Mouse (Mus musculus): ENCODE results near the gene Ptchd1. TPM values are rescaled to one million over a fixed set of nuclear protein-coding genes. Genes with fewer than 3 reads are reported as not detected.

Ptchd1 gene
- polyA plus RNA-seq (2015; fragmentation: Nextera tagmentation; extraction: Ambion mirVana): 3.5 and 3.9 TPM in 2 replicates

DNA sequence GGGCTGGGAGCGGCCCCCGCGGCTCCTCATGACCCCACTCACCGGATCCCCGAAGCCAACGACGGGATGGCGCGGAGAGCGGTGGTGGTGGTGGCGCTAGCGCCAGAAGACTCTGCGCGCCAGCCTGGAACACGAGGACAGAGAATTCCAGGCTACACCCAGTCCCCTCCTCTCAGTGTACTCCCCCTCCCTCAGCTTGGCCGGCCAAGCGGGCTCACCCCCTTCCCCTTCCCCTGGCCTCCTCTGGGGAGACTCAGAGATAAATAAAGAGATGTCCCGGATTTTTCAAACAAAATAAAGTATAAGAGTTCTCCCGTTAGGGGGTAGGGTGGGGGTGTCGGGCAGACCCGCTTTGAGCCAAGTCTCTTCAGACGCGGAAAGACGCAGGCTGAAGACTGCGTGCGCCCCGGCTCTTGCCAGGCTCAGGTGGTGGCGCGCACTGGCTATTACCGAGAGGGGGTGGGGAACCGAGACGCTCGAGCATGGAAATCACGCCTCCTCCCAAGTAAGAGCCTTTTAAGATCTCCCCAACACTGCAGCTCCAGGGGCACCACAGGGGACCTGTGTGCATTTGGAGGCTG lies at the start of gene Ptchd1:
Gene Ptchd1, minus strand, starts transcription at position 114 of the 581 bp plus-strand sequence.
- H3K9me3 ChIP-seq (ENCODE audit: control insufficient read depth, low read length): no peaks in the 10 kb centered on the region
- H3K27ac ChIP-seq (ENCODE audit: low read length): no peak within 1 kb of the TSS
- WGBS: 18% methylated on average over 19 of the region's 34 CpGs
- peak; percentile 84 for ATAC-seq
- peaks cover 8% of the 10 kb centered on the region; the same call in 1 of the 2 replicates for H3K27me3 ChIP-seq (replicated peaks; ENCODE audit: control insufficient read depth, insufficient read depth, low read length)
- H3K36me3 ChIP-seq (ENCODE audit: control insufficient read depth, insufficient read depth): no peaks in the 10 kb centered on the region
- peak within 1 kb of the TSS; percentile 63 for H3K9ac ChIP-seq (replicated peaks; ENCODE audit: low read depth, low read length)
- H3K4me1 ChIP-seq (replicated peaks; ENCODE audit: control insufficient read depth, insufficient read depth, low read length): peaks cover 4% of the 10 kb centered on the region
- H3K4me2 ChIP-seq (ENCODE audit: low read length): peak within 1 kb of the TSS; percentile 79
- peak within 1 kb of the TSS; percentile 51 for H3K4me3 ChIP-seq (replicated peaks; ENCODE audit: low read length)

DNA sequence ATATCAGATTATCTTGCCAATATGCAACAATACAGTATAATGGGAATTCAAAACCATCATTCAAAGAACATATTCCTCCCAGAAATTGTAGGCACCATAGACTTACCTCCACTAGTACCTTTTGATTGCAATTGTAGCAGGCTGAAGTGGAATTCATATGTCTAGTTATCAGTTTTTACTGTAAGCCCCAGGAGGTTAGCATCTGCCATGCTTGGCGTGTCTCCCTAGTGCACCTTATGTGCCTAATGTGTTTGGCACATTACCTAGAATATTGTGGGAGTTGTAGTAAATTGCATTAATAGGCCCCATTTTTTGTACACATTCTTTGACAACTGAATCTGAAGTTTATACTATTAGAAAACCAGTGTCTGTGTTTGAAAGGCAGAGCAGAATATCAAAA lies 34.4 kb upstream of the Ptchd1 start:
- Histone ChIP-seq H3K4me3 (replicated peaks; ENCODE audit: low read length) (no peak overlapping the region), H3K27me3 (replicated peaks; ENCODE audit: control insufficient read depth, insufficient read depth, low read length) (no peaks in the 10 kb centered on the region), H3K27ac (ENCODE audit: low read length) (no peak overlapping the region), H3K36me3 (ENCODE audit: control insufficient read depth, insufficient read depth) (no peaks in the 10 kb centered on the region), H3K4me2 (ENCODE audit: low read length) (no peak overlapping the region), H3K4me1 (replicated peaks; ENCODE audit: control insufficient read depth, insufficient read depth, low read length) (no peaks in the 10 kb centered on the region), H3K9ac (replicated peaks; ENCODE audit: low read depth, low read length) (no peak overlapping the region), H3K9me3 (ENCODE audit: control insufficient read depth, low read length) (no peaks in the 10 kb centered on the region)
- WGBS: 56% methylated on average over 1 of the region's 1 CpGs
- ATAC-seq: no peak

DNA sequence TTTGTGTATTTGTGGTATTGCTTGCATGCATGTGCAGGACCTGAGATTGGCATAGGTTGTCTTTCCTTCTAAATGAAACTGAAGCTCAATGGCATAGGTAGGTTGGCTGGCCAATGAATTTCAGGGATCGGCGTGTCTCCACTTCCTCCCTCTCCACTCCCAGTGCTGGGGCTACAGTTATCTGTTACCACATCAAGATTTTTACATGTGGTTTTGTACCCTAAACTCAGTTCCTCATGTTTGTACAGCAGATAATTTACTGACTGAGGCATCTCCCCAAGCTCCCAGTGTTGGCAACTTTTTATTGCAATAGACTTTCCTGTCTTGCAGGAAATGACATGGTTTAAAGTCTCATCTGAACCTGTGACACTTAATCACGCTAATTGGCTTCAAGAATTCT lies 22.4 kb upstream of the Ptchd1 start:
- no peak overlapping the region for H3K9ac ChIP-seq (replicated peaks; ENCODE audit: low read depth, low read length)
- H3K27ac ChIP-seq (ENCODE audit: low read length): no peak overlapping the region
- no peaks in the 10 kb centered on the region for H3K4me1 ChIP-seq (replicated peaks; ENCODE audit: control insufficient read depth, insufficient read depth, low read length)
- no peak overlapping the region for H3K4me2 ChIP-seq (ENCODE audit: low read length)
- no peaks in the 10 kb centered on the region for H3K36me3 ChIP-seq (ENCODE audit: control insufficient read depth, insufficient read depth)
- ATAC-seq: no peak
- no peaks in the 10 kb centered on the region for H3K27me3 ChIP-seq (replicated peaks; ENCODE audit: control insufficient read depth, insufficient read depth, low read length)
- H3K9me3 ChIP-seq (ENCODE audit: control insufficient read depth, low read length): no peaks in the 10 kb centered on the region
- WGBS: 93% methylated on average over 3 of the region's 3 CpGs
- no peak overlapping the region for H3K4me3 ChIP-seq (replicated peaks; ENCODE audit: low read length)

DNA sequence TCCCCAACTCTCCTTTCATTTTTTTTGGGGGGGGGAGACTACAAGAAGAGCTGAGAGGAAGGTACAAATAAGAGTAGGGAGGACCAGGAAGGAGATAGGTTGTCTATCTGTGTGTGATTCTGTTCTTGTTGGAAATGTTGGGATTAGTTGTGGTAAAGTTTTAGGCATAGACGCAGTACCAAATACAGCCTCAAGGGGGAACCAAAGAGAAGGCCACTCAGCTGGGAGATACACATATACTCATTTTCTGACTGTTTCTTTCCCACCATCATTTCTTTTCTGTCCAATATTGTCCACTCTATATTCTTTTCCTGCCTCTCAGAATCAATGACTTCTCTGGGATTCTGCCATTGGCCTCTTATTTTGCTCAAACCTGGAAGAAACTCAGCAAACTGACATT lies 20.4 kb upstream of the Ptchd1 start:
- H3K27me3 ChIP-seq (replicated peaks; ENCODE audit: control insufficient read depth, insufficient read depth, low read length): no peaks in the 10 kb centered on the region
- ATAC-seq: no peak
- no peak overlapping the region for H3K4me3 ChIP-seq (replicated peaks; ENCODE audit: low read length)
- H3K27ac ChIP-seq (ENCODE audit: low read length): no peak overlapping the region
- H3K36me3 ChIP-seq (ENCODE audit: control insufficient read depth, insufficient read depth): no peaks in the 10 kb centered on the region
- H3K9ac ChIP-seq (replicated peaks; ENCODE audit: low read depth, low read length): no peak overlapping the region
- WGBS: 0% methylated on average over 1 of the region's 1 CpGs
- no peaks in the 10 kb centered on the region for H3K4me1 ChIP-seq (replicated peaks; ENCODE audit: control insufficient read depth, insufficient read depth, low read length)
- no peak overlapping the region for H3K4me2 ChIP-seq (ENCODE audit: low read length)
- H3K9me3 ChIP-seq (ENCODE audit: control insufficient read depth, low read length): no peaks in the 10 kb centered on the region

DNA sequence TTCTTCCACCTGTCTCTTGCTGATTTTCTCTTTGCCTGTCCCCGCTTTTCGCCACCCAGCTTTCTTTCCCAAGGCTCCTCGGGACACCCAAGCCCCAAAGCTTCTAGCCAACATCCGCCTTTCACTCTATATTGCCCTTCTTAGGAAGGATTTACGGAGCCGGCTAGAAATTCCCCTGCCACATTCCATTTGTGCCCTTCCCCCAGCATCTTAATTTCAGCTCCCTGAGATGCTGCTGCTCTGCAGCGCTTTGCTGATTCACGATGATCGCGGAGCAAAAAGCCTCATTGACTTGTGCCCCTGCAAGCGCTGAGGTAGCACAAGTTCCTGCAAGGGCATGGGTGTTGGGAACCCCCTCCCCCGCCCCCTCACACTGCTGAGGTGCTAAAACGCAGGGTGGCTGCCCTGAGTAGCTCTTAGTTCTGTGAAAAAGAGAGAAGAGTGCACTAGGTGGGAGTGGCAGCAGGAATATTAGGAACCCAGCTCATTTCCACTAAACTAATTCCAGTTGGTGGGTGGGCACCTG lies 2.1 kb upstream of the Ptchd1 start:
- no peak for ATAC-seq
- Histone ChIP-seq H3K27me3 (replicated peaks; ENCODE audit: control insufficient read depth, insufficient read depth, low read length) (peaks cover 8% of the 10 kb centered on the region; the same call in 1 of the 2 replicates), H3K4me2 (ENCODE audit: low read length) (peak overlapping the region; percentile 39), H3K4me3 (replicated peaks; ENCODE audit: low read length) (peak overlapping the region; percentile 20), H3K9ac (replicated peaks; ENCODE audit: low read depth, low read length) (no peak overlapping the region), H3K4me1 (replicated peaks; ENCODE audit: control insufficient read depth, insufficient read depth, low read length) (peaks cover 4% of the 10 kb centered on the region), H3K27ac (ENCODE audit: low read length) (no peak overlapping the region), H3K9me3 (ENCODE audit: control insufficient read depth, low read length) (no peaks in the 10 kb centered on the region), H3K36me3 (ENCODE audit: control insufficient read depth, insufficient read depth) (no peaks in the 10 kb centered on the region)
- 12% methylated on average over 13 of the region's 13 CpGs for WGBS

DNA sequence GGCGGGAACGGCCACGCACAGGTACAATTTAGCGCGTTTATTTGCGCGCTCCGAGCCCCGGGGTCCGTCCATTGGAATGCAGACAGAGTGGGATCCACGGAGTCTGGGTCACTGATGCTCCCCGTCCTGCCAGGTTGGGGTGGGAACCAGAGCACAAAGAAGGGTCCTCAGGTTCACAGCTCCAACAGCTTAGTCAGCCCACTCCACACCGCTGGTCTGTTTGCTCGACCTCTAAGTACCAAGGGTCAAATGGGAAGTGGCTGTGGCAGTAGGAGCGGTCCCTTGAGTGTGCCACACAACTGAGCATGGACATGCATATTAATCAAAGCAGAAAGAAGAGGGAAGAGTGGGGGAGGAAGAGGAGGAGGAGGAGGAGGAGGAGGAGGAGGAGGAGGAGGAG lies 1.3 kb upstream of the Ptchd1 start:
- ATAC-seq: no peak
- peaks cover 4% of the 10 kb centered on the region for H3K4me1 ChIP-seq (replicated peaks; ENCODE audit: control insufficient read depth, insufficient read depth, low read length)
- peaks cover 8% of the 10 kb centered on the region; the same call in 1 of the 2 replicates for H3K27me3 ChIP-seq (replicated peaks; ENCODE audit: control insufficient read depth, insufficient read depth, low read length)
- WGBS: 26% methylated on average over 14 of the region's 15 CpGs
- H3K9ac ChIP-seq (replicated peaks; ENCODE audit: low read depth, low read length): peak overlapping the region; percentile 35; the same call in 1 of the 2 replicates
- no peaks in the 10 kb centered on the region for H3K9me3 ChIP-seq (ENCODE audit: control insufficient read depth, low read length)
- no peak overlapping the region for H3K27ac ChIP-seq (ENCODE audit: low read length)
- peak overlapping the region; percentile 51 for H3K4me3 ChIP-seq (replicated peaks; ENCODE audit: low read length)
- no peaks in the 10 kb centered on the region for H3K36me3 ChIP-seq (ENCODE audit: control insufficient read depth, insufficient read depth)
- H3K4me2 ChIP-seq (ENCODE audit: low read length): peak overlapping the region; percentile 79

DNA sequence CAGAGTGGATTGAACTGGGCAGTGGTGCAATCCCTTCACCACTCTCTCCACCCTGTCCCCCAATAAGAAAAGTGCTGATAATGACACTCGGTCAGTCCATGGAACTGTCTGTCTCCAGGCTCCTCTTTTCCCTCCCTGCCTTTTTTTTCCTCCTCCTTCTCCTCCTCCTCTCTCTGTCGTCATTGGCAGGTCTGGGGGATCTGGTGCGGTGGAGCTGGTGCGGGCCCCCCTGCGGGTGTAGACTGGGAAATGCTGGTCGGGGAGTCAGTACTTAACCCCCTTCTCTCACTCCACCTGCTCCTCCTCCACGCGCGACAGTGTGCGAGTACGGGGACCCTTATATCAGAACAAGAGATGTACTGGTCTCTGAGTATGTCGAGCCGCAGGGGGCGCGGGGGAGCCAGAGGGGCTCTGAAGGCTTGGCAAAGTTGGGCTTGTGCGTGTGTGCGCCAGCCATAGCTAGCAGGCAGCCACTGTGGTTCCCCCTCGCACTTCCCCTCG lies 777 bp upstream of the Ptchd1 start, which contains the start of gene Gm15155:
Gene Gm15155, plus strand, starts transcription at position 401 of the 501 bp plus-strand sequence.
- Histone ChIP-seq H3K4me1 (replicated peaks; ENCODE audit: control insufficient read depth, insufficient read depth, low read length) (peaks cover 4% of the 10 kb centered on the region), H3K4me2 (ENCODE audit: low read length) (peak within 1 kb of the TSS; percentile 79), H3K9me3 (ENCODE audit: control insufficient read depth, low read length) (no peaks in the 10 kb centered on the region), H3K27me3 (replicated peaks; ENCODE audit: control insufficient read depth, insufficient read depth, low read length) (peaks cover 8% of the 10 kb centered on the region; the same call in 1 of the 2 replicates), H3K27ac (ENCODE audit: low read length) (no peak within 1 kb of the TSS), H3K36me3 (ENCODE audit: control insufficient read depth, insufficient read depth) (no peaks in the 10 kb centered on the region), H3K4me3 (replicated peaks; ENCODE audit: low read length) (peak within 1 kb of the TSS; percentile 51), H3K9ac (replicated peaks; ENCODE audit: low read depth, low read length) (peak within 1 kb of the TSS; percentile 63)
- 16% methylated on average over 18 of the region's 19 CpGs for WGBS
- peak; percentile 31 for ATAC-seq

DNA sequence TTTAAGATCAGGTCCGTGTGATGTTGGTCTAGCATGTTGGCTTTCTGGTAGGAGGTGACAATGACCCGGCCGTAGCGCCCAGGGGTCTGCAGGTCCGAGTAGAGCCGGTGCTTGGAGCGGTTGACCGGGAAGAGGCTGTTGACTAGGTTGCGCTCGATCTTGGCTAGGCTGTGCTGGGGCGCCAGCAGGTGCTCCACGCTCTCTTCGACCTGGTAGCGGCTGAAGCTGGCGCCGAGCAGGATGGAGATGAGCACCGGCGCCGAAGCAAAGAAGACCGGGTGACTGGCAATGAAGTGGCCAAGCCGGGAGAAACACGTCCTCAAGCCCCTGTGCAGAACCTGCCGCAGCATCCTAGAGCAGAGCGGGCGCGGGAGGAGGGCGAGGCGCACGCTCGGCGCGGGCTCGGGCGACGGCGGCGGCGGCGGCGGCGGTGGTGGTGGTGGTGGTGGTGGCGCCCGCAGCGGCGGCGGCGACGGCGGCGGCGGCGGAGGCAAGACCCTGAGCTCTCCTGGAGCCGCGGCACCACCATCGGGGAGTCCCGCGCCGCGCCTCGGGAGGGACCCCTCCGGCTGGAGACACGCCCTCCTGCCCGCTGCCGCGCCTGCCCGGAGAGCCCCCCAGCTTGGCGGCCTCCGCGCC lies 534 bp downstream of the Ptchd1 start:
- Histone ChIP-seq H3K4me2 (ENCODE audit: low read length) (peak overlapping the region; percentile 79), H3K27me3 (replicated peaks; ENCODE audit: control insufficient read depth, insufficient read depth, low read length) (peaks cover 8% of the 10 kb centered on the region; the same call in 1 of the 2 replicates), H3K9ac (replicated peaks; ENCODE audit: low read depth, low read length) (peak overlapping the region; percentile 63), H3K27ac (ENCODE audit: low read length) (no peak overlapping the region), H3K36me3 (ENCODE audit: control insufficient read depth, insufficient read depth) (no peaks in the 10 kb centered on the region), H3K4me3 (replicated peaks; ENCODE audit: low read length) (peak overlapping the region; percentile 51), H3K4me1 (replicated peaks; ENCODE audit: control insufficient read depth, insufficient read depth, low read length) (peaks cover 4% of the 10 kb centered on the region), H3K9me3 (ENCODE audit: control insufficient read depth, low read length) (no peaks in the 10 kb centered on the region)
- ATAC-seq: peak; percentile 85
- 29% methylated on average over 21 of the region's 69 CpGs for WGBS

DNA sequence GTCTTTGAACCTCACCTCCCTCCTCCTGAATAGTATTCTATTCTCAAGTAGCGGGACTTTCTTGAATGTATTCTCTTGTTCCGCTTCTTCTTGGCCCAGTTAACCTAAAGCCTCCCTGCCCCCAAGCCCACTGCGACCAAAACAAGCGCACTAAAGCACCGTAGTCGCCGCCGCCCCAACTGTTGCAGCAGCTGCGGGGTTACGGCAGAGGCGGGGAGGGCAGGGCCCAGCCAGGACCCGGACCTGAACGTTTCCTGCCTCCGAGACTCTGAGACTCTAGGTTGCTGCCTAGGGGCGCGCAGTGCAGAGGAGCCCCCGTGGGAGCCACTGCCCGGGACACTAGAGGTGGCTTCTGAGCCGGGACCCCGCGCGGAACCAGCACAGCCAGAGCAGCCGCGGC lies 1.1 kb downstream of the Ptchd1 start:
- peak; percentile 10; the same call in 1 of the 2 replicates for ATAC-seq
- 12% methylated on average over 24 of the region's 24 CpGs for WGBS
- Histone ChIP-seq H3K9me3 (ENCODE audit: control insufficient read depth, low read length) (no peaks in the 10 kb centered on the region), H3K4me1 (replicated peaks; ENCODE audit: control insufficient read depth, insufficient read depth, low read length) (peaks cover 4% of the 10 kb centered on the region), H3K27ac (ENCODE audit: low read length) (no peak overlapping the region), H3K4me3 (replicated peaks; ENCODE audit: low read length) (peak overlapping the region; percentile 51), H3K4me2 (ENCODE audit: low read length) (peak overlapping the region; percentile 79), H3K36me3 (ENCODE audit: control insufficient read depth, insufficient read depth) (no peaks in the 10 kb centered on the region), H3K27me3 (replicated peaks; ENCODE audit: control insufficient read depth, insufficient read depth, low read length) (peaks cover 8% of the 10 kb centered on the region; the same call in 1 of the 2 replicates), H3K9ac (replicated peaks; ENCODE audit: low read depth, low read length) (peak overlapping the region; percentile 63)
